Mouse (Mus musculus): ENCODE measurements at regions not wholly inside any gene's neighbourhood (a gene's known extent, or its start where the extent isn't known, plus 50 kb on each side); places are given as distances from the start of the nearest gene placed in this dataset.

DNA sequence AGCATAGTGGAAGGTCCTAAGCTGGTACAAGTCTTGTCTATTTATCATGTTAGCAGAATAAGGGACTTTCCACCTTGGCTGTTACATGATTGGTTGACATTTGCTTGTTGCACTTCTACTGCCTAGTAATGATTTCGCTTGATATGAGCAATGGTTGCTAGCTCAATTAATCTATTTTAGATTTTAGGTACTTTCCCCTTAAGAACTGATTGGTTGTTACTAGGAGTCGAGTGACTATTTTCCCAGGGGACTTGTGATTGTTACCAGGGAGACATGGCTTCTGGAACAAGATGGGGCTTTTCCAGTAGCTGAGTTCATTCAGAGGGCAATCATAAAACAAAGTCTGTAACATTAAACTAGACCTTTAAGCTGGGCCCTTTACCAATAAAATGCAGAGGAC lies 100.9 kb downstream of the Nup35 start:
- no peak for DNase-seq

DNA sequence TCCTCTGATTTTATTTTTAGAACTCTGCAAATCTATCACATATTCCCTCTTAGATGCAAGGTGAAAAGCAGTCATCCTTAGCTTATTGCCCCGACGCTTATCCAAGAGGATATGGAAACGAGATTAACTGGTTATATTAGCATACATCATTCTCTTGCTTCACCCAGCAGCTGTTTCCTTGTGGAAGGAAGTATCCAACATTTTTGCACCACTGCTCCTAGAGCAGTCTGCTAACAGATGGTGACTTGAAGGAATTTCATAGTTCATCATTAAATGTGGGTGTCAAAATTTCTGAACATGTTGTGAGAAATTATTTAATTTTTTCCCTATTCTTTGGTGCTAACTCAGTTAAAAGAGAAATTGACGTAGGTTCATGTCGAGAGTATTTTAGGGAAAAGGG lies 107.0 kb downstream of the Nup35 start:
- DNase-seq, result no peak

DNA sequence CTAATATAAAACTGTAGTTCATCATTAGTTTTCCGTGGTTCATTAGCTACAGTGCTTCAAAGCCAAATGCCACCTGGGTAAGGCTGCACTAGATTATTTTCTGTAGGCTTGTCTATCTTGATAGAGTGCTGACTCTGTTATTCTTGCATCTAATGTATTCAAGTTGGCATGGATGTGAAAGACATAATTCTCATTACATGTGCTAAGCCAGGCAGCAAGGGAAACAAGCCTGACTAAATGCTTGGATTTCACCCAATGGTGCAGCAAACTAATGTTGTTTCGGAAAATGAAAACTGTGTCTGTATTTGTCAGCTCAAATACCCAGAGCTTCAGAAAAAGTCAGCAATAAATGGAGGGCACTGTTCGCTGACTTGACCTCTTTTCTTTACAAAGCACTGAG lies 114.3 kb downstream of the Nup35 start:
- no peak for DNase-seq

DNA sequence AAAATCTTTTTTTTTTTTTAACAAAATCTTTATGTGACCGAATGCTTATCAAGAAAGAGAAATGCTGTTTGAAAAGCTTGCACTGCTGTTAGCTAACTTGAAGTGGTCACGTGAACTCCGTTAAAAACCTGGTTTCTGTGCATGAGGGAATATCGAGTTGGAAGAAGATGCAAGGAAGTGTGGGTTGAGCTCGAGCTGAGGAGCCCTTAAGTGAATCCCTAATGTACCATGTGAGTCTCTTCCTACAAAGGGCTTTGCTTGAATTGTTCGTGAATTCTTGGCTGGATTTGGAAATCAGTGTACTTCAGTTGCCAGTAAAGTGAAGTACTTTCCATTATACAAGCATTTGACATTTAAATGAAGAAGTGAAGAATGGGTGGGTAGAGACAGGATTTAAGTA lies 129.7 kb downstream of the Nup35 start:
- DNase-seq, result no peak

DNA sequence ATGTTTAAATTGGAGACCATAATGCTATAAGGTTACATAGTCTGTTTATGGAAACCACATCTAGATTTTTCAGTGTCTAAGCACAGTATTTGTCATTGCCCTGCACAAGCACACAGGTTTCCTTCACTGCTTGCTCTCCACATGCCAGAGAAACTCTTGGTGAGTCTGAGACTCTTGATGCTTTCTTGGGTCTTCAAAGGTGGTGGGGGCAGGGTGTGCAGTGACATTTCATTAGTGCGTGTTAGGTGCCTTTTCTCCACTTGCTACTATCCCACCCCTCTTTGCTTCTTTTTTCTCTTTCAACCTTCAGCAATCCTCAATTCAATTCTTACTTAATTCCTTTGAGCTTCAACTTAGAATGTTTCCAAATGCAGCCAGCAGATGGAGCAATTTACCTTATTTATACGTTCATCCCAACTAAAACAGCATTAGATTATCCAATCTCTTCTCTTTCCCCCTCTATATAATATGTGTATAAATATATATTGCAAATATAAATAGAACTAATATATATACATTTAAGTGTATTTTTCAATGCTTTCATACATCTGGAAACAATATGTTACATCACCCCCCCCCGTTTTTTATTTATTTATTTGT lies 145.1 kb downstream of the Nup35 start:
- peak; percentile 65 for DNase-seq

DNA sequence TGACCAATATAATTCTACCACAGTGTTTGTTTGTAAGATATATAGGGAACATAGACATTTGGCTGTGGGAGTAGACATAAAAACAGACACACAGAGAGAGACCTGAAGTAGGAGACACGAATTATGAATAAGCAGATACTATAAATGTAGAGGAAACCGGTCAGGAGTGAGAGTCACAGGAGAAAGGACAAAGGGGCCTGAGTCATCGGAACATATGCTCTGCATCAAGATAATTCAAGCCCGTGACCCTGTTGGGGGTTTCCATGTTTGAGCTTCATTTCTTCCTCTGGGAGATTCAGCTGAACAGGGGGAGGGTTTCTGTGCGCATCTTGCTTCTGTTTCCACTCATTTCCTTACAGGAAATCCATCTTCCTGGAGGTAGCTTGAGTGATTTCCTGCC lies 154.1 kb downstream of the Nup35 start:
- no peak for DNase-seq

DNA sequence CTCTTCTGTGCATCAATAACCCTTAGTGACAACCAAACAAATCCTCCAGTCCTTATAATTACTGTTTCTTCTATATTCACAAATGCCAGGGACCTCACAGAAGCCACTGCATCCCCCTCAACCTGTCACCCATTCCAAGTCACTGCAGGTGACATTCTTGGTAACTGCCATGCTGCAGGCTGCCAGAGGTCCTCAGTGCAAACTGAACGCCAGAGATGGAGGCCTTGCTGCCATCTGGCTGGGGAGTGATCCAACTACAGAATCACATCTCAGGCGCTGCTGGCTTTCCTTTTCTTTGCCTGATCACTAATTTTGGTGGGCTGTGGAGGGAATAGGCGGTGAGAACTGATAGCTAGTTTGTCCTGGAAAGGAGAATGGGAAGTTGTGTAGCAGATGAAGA lies 155.4 kb downstream of the Nup35 start:
- no peak for DNase-seq

DNA sequence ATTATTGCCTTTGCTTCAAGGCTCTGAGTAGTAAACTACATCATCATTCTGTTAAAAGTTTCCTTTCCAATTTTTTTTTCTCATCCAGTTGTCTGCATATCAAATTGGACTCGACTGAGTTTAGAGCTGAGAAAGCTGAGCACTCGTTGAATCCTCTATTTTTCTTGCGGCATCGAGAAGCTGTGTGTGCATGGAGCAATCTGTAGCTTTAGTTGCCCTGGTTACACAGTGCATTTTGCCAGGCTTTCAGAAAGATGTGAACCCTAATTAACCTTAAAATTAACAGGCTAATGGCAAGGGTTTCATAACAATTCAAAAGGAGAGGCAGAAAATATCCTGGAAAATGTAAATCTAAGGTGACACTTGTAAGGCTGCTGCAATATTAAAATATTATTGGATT lies 169.3 kb downstream of the Nup35 start:
- no peak for DNase-seq

DNA sequence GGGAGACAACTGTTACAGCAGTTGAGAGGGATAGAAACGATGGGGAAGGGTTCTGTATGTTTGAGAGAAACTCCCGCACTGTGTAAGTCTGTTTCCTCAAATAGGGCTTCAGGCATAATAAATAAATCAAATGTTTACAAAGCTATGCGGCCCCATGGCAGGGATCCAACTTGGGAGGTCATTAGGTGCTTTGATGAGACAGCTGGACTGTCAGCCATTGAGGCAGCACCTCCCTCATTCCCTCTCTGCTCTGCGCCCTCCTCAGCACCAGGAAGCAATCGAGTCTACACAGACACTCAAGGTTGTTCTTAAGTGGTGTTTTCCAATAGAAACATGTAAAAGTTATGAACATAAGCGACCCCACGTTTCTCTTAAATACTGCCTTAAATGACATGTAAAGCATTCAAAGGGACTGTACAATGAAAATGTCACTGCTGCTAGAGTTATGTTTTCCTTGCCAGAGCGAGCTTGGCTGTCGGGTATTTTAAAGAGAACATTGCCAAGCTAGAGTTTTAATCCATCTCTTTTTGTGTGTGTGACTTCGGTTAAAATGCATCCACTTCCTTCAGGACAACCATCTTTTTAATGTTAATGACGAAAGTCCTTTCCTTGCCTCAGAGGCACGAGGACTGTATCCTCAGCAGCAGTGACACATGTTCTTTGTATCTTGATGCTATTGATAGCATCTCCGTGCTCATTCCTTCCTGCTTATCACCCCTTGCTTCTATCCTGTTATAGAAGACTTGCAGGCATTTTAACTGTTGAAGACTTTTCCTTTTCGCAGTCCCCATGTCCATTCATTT lies 176.5 kb downstream of the Nup35 start:
- no peak for DNase-seq

DNA sequence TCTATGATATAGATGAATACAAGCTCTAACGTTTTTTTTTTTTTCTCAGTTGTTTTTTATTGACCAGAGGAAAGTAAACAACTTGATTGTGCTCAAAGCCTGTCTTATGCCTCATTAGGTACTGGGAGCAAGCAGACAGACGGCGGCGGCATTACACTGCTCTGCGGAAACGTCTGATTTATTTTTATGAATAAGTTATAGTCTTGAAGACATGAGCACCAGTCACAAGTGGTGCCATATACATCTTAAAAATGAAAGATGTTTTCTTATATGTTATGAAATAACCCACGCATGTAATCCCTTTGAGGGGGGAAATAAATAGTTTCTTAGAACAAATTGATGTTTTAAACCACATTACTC lies 177.1 kb downstream of the Nup35 start:
- DNase-seq, result no peak

DNA sequence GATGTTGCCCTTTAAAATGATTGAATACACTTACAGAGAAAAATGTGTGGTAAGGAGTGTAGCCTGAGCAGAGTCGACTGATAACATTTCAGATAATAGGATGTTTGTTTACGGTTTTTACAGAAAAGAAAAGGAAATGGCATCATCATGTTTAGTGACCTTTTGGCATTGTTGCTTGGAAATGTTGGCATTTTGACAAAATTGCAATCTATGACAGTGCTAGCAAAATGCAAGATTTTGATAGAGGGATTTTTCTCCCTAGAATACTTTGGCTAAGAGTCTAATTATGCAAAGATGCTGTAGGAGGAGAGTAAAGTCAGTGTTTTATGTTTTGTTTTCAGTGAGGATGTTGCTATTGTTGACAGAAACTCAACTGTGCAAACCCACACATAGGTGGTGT lies 202.2 kb downstream of the Nup35 start:
- DNase-seq, result no peak

DNA sequence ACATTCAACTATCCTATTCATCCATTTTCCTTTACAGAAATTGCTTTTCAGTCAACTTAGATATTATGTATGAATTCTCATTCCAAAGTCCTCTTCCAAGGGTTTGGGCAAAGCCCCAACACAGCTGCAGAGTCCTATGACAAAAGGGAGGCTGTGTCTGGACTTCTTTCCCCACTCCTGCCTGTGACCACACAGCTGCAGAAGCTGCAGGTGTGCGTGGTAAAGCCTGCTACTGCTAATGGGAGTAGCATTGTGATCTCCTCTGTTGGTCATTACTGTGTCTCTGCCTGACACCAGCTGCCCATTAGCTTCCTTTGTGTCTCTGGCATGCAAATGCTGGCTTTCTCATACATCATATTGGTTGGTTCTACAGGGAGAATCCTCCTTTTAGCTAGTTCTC lies 234.0 kb downstream of the Nup35 start:
- peak; percentile 11 for DNase-seq

DNA sequence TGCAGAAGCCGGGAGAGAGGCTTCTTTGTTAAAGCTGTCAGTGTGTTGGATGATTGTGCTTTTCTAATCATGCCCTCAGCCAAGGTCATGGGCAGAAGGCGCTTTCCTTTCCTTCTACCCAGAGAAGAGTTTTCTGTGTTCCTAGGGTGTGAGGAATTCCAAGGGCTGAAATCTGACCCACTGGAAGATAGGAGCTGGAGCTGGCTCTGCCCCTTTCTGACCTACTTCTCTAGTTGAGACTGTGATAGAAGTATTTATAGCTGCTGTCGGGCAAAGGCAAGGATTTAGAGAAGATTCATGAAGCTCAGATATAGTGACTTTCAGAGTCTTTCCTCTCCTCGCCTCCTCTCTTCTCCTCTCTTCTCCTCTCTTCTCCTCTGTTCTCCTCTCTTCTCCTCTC lies 238.2 kb downstream of the Nup35 start:
- no peak for DNase-seq

DNA sequence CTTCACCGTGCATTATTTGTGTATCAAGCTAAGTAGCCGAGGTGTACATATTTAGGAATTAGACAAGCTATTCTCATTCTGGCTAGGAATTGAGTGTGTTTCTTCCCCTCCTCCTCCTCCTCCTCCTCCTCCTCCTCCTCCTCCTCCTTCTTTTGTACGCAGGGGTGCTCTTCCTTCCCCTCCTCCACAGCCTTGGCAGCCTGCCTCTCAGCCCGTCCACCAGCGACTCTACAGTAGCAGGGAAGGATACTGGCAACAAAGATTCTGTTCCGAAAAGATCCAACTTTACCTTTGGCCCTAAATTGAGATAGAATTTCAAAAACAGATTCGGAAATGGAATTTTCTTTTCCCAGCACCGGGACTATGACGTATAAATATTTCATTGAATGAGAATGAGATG lies 253.0 kb downstream of the Nup35 start:
- DNase-seq, result no peak

DNA sequence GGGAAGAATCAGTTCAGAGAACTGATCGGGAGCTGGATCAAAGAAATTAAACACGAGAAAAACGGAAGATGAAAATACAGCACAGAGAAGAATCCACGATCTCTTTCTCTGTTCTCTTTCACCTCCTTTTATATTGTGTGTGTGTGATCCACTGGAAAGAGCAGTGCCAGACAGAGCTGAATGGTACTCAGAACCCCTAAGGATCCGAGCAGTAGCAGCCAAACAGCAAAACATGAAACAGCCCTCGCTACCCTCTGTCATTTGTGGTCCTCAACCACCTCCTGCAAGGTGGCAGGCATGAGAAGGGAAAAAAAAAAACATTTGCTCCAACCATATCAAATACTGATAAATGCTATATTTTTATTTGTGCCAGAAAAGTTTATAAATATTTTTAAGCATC lies 253.4 kb downstream of the Nup35 start:
- no peak for DNase-seq

DNA sequence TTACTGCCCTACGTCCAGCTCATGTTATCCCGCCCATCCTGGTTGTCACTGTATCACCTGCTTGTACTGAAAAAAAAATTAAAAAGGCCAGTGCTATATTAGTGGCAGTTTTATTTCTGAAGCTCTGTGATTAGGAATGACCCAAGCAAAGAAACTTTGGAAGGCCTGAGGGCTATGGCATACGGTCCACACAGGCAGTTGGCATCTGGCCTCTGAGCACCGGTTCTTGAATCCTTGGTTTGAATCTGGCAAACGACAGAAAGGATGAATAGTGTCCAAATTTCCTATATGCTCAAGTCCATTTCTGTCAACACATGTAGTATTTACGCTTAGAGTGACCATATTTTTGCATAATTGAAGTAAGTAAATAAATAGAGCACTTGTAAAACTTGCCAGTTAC lies 254.3 kb downstream of the Nup35 start:
- no peak for DNase-seq

DNA sequence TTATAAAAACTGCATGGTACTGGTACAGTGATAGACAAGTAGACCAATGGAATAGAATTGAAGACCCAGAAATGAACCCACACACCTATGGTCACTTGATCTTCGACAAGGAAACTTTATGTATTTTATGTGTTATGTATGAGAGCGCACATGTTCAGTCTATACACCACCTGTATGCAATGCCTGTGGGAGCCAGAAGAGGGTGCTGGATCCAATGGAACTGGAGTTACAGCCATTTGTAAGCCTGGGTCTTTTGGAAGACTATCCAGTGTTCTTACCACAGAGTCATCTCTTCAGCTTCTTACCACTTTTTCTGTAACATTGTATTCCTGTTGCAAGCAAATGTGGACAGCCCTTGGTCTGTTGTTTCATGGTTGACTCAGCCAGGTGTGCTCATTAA lies 261.4 kb downstream of the Nup35 start:
- DNase-seq, result no peak

DNA sequence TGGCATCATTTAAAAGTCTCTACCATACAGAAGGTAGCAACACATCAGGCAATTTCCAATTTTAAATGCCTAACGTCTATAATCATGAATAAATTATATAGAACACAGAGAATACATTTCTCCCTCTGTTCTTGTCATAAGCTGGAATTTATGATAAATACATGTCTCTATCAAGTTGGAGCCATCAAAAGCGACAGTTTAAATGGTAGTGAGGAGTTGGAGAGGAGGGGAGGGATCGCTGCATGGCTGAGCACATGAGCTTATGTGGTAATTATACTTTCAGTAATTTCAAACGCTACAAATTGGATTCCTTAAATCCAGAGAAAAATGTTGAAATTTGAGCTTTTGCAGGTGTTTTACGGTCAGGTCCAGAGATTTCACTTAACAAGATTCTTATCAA lies 267.2 kb downstream of the Nup35 start:
- DNase-seq, result no peak

DNA sequence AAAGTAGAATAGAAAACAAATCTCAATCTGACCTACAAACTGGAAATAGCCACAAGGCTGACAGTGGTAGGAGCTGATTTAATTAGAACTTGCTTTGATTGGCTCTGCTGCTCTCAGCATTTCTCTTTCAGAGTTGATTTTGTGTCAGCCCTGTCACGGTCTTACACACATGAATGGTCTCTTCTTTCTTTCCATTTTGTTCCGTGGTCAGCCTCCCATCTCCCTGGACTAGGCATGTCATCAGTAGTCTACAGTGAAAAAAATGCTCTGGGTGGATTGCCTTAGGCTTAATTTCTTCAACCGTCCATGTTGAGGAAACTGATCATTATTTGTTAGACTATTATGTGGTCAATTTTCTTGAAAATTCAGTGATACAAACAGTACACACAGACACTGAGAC lies 285.0 kb downstream of the Nup35 start:
- DNase-seq, result peak; percentile 26

DNA sequence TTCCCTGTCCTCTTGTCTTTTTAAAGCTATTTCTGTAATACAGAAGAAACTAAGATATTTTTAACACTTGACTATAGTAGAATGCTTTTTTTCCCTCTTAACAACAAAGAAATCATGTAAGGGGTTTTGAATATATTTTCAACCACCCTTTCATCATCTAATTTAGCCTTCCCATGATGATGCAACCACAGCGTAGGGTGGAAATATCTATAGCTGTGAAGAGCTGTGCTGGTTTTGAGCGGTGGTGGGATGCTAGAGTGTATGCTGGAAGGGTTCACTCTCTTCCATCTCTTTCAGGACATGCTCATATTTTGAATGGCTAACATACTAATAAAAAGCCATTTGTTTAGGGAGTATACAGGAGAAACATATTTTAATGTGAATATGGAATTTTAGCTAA lies 296.4 kb downstream of the Nup35 start:
- DNase-seq, result no peak

DNA sequence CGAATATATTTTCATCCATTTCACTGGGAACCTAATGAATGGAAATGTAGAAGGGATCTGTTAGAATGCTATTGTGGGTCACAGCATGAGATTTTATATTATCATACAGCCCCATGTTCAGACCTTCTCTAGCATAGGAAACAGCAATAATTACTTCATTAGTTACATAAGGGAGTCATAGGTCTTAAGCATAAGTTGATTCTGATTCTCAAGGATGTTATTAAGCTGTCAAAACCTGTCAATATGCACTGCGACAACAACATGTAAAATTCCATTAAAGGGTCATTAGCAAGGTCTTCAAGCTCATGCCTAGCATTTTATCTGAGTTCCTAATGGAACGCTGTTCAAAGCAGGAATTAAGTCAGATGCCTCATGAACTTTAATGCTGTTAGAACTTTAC lies 328.5 kb downstream of the Nup35 start:
- DNase-seq, result no peak

DNA sequence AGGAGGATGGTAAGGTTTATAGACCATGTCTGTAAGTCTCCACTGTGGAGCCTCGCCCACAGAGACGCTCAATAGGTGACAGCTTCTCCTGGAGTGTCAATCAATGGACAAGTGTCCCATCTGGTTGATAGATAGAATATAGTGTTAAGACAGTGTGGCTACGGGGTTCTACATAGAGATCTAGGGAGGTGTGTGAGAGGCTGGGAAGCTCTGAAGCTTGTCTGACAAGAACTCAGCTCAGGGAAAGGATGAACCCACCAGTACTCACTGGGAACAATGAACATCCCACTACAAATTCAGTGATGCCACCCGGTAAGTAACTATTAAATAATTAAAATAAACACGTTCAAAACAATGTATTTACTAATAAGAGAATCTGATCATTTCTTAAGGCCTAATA lies 349.7 kb downstream of the Nup35 start:
- DNase-seq, result no peak

DNA sequence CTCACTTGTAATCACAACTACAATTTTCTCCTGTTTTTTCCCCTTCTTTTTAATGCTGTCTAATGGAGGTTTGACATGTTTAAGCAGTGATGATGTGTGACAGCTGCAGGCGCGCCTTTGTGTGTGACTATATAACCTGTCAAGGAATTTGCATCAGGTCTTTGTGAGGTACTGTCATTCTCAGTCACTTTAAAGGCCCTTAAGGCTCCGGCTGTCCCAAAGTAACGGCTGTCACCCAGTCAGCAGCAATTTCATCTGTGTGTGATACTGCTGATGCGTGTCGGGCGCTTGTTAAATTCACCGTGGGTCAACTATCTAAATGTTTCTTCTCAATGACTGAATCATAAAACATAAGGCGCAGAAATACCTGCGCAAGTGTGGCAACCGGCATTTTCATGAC lies 350.2 kb downstream of the Nup35 start:
- DNase-seq, result peak; percentile 42

DNA sequence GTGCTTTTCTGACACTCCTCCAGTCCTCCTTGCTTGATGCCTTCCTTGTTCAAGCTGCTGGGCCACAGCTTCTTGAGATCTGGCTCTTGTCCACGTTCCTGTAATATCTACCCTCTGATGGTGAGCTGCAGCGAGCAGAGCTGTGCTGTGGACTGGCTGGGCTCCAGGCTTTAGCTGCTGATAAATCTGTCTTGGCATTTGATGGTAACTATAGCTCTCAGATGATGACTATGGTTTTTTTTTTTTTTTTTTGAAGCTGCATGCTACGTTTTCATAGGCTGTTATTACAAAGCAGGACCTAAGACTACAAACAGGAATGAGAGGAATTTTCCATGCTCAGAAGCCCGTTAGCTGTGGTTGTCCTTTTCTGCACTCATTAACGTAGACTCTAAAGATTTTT lies 352.3 kb downstream of the Nup35 start:
- peak; percentile 66 for DNase-seq

DNA sequence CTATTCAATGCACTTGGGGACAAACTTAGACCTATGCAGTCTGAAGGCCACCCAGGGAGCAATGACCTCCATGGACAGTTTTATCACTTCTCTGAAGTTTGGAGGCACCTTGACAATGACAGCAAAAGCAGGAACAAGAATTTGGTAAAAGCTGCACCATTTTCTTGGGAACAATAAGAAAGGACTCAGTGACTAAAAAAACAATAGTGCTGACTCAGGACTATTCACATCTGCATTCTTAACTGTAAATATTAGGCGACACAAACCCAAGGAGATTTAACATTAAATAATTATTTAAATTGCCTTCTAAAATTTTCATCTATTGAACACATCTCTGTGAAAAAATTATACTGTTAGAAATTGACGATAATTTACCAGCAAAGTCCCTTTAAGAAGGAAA lies 356.2 kb downstream of the Nup35 start:
- DNase-seq, result no peak

Measured in retina, postnatal 1 day (tissue).